Mouse (Mus musculus): Measurements from ENCODE around the gene Reg4.

The Reg4 gene

GRCm38 (mm10) chr3:98280933-98281678 is 59.1 kb downstream of the Reg4 start:
- in situ Hi-C loops (cut with MboI, MseI), result no loop called here

- in situ Hi-C loops (cut with MboI, MseI), result no loop called here
Measured at GRCm38 (mm10) chr3:98282422-98282821, 60.5 kb downstream of the Reg4 start.

- in situ Hi-C loops (cut with MboI, MseI), result no loop called here
Measured at GRCm38 (mm10) chr3:98283205-98283604, 61.2 kb downstream of the Reg4 start.

Data from T-helper 2 cell (primary cell).